Mouse (Mus musculus) small intestine, adult 2 months (tissue): ENCODE results near the gene Gm2001.
"Not testable (repeated sequence)": the region's sequence is repeated elsewhere in the genome, so short reads cannot be mapped to it uniquely, and the experiment has no call there.

Experiments used
- CTCF ChIP-seq: fragments of 200-500 bp; IDR thresholded peaks from 2 replicates; pipeline ENCODE4 v1.5.1; 2012; ENCODE audit warnings: low read depth, mild to moderate bottlenecking, control low read depth, inconsistent platforms, low read length, moderate library complexity, mixed read lengths; ENCODE audit not compliant: insufficient replicate concordance, insufficient read length; ENCODE audit errors: extremely low read depth
- POLR2A ChIP-seq: fragments of 200-500 bp; IDR thresholded peaks from 2 replicates; pipeline ENCODE4 v1.6.1; 2012; ENCODE audit warnings: low read depth, mild to moderate bottlenecking, control low read depth, inconsistent platforms, low read length, moderate library complexity

- TF ChIP-seq CTCF, POLR2A: not testable (repeated sequence)
These were observed 21.5 kb upstream of the Gm2001 start for GRCm38 (mm10) chr12:87863638-87864037.
